Mouse (Mus musculus) R1 (cell line): ENCODE data around the gene Usp13.
A peak's percentile ranks its signal among the peaks of the same experiment; 100 is the strongest.

Source experiments
- DNase-seq: peaks from one replicate; pipeline ENCODE4 v3.0.0-alpha.2; 2018; ENCODE audit warnings: low read depth, low spot score

Gene Usp13

DNA sequence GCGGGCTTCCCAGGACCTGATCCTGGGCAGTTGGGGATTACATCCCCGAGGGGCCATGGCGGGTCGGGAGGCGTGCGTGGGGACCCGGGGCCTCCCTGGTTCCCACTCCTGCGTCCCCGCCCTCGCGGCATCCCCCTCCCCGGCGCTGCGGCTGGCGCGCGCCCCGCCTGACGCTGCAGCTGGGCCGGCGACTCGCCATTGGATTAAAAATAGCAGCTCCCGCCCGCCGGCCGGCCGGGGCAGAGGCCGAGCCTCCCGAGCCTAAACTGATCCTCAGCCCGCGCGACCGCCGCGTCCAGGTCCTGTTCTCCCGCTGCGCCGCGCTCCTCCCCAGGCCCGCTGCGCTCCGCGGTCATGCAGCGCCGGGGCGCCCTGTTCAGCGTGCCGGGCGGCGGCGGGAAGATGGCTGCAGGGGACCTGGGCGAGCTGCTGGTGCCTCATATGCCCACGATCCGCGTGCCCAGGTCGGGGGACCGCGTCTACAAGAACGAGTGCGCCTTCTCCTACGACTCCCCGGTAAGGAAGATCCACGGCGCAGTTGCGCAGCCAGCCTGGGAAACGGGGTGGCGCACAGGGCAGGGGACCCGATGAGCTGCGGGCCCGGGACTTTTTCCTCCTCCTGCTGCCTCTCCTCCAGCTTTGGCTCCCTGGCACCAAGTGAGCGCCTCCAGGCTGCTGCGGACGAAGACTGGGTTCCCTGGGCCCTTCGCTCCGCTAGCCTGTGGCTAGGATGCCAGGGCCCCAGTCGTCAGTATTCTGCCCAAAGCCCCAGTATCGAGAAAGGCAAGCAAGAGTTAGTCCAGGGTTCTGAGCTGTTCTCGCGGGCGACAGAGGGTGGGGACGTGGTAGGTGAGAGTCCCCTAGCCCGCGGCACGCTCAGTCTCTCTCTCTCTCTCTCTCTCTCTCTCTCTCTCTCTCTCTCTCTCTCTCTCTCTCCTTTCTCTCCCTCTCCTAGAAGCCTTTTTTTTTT lies at the start of gene Usp13:
Usp13 (plus strand) TSS at position 190 of the 970 bp plus-strand sequence.
- peak; percentile 85 for DNase-seq

DNA sequence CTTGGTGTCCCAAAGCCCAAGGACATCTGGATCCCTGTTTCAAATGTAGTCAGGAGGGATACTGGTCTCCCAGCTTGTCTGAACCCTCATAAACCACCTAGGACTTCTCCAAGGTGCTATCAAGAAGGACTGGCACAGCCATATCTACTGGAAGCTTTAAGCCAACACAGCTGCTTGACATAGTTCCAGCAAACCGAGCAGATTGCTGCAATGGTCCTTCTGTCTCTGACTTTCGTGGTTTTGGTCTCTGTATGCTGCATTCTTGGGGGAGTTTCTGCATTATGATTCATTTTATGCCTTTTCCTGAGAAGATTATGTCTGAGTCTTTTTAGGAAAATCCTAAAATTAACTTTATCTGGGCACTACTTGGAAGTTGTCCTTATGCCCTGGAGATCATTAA lies 46.6 kb upstream of the Usp13 start:
- no peak for DNase-seq

DNA sequence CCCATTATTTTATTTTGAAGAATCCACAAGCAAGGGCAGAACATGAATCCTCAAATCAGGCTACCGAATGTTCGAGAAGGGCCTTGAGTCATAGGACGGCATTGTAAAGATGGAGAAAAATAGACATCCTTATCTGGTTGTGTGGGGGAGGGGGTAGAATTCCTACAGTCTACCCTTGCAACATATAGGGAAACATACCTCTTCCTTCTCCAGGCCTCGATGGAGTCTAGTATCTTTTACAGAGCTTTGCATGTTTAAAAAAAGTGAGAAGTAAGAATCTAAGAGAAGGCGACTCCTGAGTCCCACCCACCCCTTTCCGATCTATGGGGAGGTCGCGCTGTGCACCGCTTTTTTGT lies 367 bp upstream of the Usp13 start:
- DNase-seq: no peak

- no peak for DNase-seq
These were observed 1.1 kb downstream of the Usp13 start for GRCm38 (mm10) chr3:32818327-32818900.

DNA sequence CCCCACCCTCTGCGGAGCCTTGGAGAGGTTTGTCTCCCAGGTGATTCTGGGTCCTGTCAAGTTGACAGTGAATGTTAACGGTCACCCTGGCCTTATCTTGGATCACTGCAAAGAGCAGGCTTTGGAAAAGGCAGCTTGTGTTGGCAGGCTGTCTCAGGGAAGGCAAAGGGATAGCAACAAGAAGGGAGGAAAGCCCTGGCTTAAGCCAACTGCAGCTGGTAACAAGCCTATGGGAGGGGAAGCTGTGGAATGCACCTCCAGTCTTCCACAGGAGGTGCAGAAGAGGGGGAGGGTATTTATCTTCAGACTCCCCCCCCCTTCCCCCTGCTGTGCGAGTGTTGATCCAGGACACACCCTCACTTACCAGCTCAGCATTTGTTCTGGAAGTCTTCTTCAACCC lies 5.3 kb downstream of the Usp13 start:
- DNase-seq: peak; percentile 91

DNA sequence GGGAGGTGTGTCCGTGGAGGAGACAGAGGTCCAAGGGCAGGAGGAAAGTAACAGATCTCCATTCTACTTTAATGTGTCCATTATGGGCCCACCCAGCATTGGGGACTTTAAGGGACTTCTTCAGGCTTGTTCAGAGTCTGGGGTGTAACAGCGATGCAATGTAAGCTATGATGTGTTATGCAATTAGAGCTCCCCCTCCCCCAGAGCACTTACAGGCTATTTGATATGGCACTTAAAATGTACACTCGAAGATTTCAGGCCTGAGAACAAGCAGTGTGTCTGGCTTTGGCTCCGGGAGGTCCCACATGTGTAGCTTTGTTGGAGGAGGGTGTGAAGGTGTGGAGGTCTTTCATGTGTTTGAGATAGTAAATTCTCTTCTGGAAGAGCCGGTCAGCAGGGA lies 7.6 kb downstream of the Usp13 start:
- no peak for DNase-seq

- DNase-seq: no peak
These were observed 8.7 kb downstream of the Usp13 start for GRCm38 (mm10) chr3:32825964-32826479.

GRCm38 (mm10) chr3:32826701-32827100 lies 9.4 kb downstream of the Usp13 start:
- DNase-seq: no peak

- DNase-seq: peak; percentile 78
These were observed 16.5 kb downstream of the Usp13 start for GRCm38 (mm10) chr3:32833871-32834270.

GRCm38 (mm10) chr3:32837847-32838246 lies 20.5 kb downstream of the Usp13 start:
- DNase-seq: peak; percentile 60

DNA sequence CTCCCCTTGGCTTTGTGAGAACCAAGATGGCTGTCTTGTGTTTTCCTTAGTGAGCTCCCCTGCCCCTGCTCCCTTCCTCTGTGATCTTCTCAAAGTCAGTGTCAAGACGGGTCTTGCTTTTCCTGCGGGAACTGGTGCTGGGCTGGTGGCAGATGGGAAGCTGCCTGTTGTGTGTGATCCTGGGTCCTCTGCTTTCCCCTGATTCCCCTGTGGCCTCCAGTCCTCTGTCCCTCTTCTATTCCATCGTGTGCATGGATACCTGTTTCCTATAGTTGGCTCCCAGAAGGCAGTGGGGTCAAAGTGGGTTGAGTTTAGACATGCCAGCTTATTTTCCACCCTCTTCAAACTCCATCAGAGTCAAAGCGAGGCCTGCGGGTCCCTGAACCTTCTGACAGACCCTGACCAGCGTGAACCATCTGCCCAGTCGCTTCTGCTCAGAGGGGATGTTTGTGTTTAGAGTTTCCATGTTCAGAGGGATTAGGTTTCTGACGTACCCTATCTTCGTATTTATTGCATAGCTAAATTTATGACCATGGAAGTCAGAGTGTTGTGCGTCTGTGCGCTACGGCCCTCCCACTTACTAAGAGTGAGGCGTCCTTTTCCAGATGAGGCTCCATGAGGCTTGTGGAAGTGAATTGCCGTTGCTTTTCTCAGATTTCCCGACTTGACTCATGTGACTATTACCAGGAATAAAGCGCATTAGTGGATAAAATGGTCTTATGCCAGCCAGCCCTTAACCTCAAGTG lies 39.2 kb downstream of the Usp13 start:
- DNase-seq: no peak

DNA sequence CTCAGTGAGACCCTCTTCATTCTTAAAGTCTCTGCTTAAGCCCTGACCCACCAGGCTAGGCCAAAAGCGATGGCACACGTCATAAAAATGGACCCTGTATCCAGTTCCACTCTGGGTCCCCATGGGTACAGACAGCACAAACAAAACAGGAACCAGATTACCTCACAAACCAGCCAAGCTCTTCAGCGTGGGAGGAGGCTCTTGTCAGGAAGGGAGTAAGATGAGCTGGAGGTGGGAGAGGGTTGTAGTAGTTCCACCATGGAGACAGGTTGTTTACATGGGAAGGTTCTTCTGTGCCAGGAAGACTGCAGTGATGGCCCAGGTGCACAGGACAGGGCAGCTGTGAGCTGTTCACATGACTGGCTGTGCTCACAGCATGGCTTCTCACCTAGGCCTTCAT lies 53.7 kb downstream of the Usp13 start:
- no peak for DNase-seq

DNA sequence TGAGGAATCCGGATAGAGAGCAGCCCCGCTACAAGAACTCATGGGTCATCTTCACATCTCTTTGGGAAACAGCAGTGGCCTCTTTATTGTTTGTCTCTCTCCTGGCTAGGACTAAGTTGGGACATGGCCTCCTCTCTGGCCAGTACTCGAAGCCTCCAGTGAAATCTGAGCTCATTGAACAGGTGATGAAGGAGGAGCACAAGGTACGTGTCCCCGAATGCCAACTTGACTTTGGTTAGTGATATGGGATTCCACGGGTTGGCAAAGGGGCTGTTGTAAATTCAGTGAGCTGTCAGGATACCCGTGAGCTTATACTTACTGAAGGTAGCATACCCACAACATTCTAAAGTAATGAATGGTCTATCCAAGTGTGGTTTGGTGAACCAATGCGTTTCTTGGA lies 69.0 kb downstream of the Usp13 start:
- DNase-seq: no peak

GRCm38 (mm10) chr3:32888886-32889285 lies 71.5 kb downstream of the Usp13 start:
- DNase-seq: no peak

- no peak for DNase-seq
These were observed 72.8 kb downstream of the Usp13 start for GRCm38 (mm10) chr3:32890174-32890573.

GRCm38 (mm10) chr3:32903462-32903861 lies 86.1 kb downstream of the Usp13 start:
- no peak for DNase-seq

- no peak for DNase-seq
These were observed 87.3 kb downstream of the Usp13 start for GRCm38 (mm10) chr3:32904599-32904998.

DNA sequence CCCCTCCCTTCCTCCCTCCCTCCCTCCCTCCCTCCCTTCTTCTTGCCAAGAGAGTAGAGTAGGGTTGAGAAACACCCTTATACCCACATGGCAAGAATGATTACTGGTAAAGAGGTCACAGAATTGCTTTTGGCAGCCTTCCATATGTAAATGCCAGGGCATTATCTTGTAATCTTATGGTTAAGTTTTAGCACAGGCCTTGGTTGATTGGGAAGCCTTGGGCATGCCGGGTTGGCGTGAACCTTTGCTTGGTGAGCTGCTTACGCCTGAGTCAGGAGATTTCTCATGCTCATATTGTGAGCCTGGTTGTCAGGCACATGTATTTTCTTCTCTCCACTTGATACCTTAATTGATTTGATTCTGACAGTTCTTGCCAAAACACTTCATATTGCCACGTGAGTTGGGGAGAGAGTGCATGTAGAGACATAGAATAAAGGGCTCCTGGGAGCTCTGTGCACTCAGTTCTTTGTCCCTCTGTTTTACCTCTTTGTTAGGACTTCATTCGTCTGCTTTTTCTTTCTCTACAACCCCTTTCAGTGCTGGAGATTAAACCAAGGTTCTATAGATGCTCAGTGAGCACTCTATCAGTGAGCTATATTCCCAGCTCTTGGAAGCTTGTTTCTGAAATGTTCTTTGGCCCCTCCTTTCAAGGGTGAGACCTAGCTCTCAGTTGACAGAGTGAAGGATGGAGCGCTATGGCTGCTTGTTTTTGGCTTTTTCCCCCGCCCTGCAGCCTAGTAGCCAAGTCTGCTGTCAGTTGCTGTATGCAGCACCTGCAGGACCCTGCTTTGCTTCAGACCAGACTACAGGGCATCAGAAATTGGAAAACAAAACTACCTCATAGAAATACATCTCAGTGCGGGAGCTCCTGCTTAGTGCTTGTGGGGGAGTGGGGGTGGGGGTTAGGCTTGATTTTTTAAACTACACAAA lies 88.8 kb downstream of the Usp13 start:
- DNase-seq: no peak

DNA sequence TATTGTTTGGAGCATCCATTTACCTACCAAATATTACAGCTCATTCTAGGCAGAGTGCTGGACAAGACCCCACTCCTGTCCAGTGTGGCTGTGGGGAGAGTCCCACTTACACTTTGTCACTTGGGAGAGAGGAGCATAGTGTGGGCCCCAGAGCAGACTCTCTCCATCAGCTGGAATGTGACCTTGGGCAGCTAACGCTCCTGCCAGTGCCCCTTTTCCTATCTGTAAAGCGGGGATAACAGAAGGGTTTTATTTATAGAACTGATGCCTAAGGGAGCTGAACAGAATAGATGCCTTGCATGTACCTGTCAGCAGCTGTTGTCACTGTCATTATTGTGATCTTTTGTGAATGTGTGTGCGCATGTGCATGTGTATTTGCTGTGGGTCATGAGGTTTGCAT lies 91.1 kb downstream of the Usp13 start:
- no peak for DNase-seq

- no peak for DNase-seq
These were observed 92.8 kb downstream of the Usp13 start for GRCm38 (mm10) chr3:32910071-32910551.

DNA sequence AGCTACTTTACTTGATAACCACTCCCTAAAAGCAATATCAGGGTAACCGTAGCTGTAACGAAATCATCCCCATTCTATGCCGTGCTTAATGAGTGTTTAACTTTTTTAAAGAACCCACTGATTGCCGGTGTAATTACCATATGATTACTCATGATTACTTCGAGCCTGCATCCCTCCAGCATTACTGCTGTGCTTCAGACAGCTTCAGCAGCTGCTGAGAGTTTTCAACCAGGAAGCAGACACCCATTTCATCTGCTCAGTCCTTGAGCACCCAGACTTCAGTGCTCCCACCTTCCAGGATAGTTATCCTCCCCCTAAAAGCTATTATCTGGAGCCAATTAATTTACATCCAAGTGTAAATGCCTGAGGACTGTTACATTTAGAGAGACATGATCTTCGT lies 106.8 kb downstream of the Usp13 start:
- DNase-seq: no peak
